Mouse (Mus musculus): Measurements from ENCODE around the gene Dhx16. TPM values are rescaled to one million over a fixed set of nuclear protein-coding genes. Genes with fewer than 3 reads are reported as not detected.

The Dhx16 gene
- polyA plus RNA-seq, 1 experiment from 2014 or later, result 56.9 TPM

DNA sequence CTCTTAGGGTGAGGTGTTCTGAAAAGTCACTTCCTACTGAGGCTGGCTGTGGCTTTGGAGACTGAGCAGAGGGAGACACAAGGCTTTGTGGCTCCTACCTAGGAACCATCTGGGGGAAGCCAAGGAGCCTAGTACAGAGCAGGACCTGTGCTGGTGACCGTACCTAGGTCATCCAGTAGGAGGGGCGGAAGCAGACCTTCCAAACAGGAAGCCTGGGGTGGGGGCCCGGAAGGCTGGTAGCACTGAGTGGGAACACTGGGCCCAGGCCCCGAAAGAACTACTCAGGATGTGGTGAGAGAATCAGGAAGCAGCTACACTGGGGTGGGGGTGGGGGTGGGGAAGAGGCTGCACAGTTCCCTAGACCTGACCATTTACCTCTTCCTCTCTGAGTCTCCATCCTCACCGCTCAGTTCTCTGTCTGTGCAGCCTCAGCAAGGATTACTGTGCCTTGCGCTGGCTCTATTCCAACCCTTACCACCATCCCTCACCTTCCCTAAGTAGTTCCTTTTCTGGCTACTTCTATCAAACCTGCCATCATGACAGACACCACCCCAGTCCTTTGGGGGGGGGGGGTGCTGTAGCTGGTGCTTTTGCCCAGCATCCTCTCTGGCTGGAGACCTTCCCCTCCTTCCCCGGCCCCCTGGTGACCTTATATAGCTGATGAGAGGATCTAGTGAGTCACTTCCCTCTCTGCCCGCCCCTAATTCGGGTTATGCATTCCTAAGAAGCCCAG, 9.3 kb upstream of the Dhx16 start:
- 0 out of 2 replicates have a peak, but pooled peaks cover 3% of the 10 kb centered on the region for H3K9me3 ChIP-seq
- H3K4me2 ChIP-seq, result peak overlapping the region; percentile 98
- 61% methylated on average over 9 of the region's 9 CpGs for WGBS
- no peaks in the 10 kb centered on the region for H3K27me3 ChIP-seq
- peaks cover 45% of the 10 kb centered on the region for H3K4me1 ChIP-seq (replicated peaks)
- H3K4me3 ChIP-seq (replicated peaks), result peak overlapping the region; percentile 67
- H3K36me3 ChIP-seq, result peaks cover 54% of the 10 kb centered on the region
- H3K27ac ChIP-seq, result peak overlapping the region; percentile 76
- no peak for ATAC-seq (ENCODE audit: insufficient number of reproducible peaks, insufficient read depth, low FRiP score, low TSS enrichment, low read depth)
- peak overlapping the region; percentile 79 for H3K9ac ChIP-seq (replicated peaks)

DNA sequence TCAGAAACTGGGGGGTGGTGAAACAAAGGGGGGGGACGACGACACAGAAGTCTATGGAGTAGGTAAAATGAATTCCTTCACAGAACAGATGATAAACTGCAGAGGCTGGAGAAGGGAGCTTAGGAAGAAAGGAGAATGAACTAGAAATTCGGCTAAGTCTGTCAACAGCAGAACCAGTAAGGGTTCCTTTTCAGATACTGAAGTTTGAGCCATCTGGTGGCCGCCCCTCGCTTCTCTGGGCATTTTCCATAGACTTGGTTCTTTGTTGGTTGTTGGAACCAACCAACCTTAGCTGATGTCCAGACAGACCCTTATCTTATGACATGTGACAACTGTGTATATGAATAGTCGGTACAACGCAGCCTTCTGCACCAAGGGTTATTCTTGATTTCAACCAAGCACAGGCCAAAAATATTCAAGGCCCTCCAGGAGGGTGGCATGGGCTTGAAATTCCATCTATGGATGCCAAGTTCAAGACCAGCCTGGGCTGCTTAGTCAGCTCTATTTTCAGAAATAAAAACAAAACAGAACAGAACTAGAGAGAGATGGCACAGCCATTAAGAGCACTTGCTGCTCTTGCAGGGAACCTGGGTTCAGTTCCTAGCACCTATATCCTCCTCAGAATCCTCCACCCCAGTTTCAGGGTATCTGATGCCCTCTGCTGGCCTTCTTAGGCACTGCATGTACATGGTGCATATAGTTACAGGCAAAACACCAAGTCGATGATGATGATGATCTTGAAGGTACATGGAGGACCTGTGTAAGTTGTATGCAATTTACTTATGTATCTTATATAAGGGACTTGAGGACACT, 8.5 kb upstream of the Dhx16 start:
- 0 out of 2 replicates have a peak, but pooled peaks cover 3% of the 10 kb centered on the region for H3K9me3 ChIP-seq
- peaks cover 59% of the 10 kb centered on the region for H3K36me3 ChIP-seq
- 88% methylated on average over 8 of the region's 8 CpGs for WGBS
- H3K4me1 ChIP-seq (replicated peaks), result peaks cover 45% of the 10 kb centered on the region
- H3K9ac ChIP-seq (replicated peaks), result peak overlapping the region; percentile 79; the same call in 1 of the 2 replicates
- ATAC-seq (ENCODE audit: insufficient number of reproducible peaks, insufficient read depth, low FRiP score, low TSS enrichment, low read depth), result no peak
- H3K4me3 ChIP-seq (replicated peaks), result peak overlapping the region; percentile 67
- H3K27ac ChIP-seq, result peak overlapping the region; percentile 76; the same call in 1 of the 2 replicates
- no peaks in the 10 kb centered on the region for H3K27me3 ChIP-seq
- H3K4me2 ChIP-seq, result peak overlapping the region; percentile 98

DNA sequence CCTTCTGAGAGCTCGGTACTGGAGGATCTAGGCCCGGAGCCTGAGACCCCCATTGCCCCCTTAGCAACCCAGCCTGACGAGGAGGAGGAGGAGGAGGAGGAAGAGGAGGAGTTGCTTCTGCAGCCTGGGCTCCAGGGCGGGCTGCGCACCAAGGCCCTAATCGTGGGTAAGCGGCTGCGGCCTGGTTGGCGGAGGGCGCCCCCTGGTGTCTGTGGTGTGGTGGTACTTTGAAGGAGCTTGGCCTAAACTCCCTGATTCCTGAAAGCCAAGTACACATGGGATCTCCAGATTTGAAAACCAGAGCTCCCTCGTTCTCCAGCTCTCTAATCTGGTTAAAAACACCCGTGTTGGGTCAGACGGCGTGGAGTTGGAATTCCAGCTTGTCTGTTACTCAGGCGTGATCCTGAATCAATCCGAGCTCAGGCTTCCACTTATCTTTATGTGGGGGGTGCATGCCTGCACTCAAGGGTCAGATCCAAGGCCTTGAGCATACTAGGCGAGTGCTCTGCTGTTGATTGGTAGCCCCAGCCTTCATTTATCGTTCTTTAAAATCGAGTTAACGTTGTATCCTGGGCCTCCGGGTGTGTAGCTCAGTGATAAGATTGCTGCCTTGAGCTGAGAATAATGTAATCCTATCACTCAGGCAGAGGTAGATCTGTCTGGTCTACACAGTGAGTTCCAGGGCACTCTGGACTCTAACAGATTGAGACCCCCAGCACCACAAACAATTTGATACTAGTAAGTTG, 5.7 kb upstream of the Dhx16 start:
- H3K4me2 ChIP-seq, result peak overlapping the region; percentile 30
- 0 out of 2 replicates have a peak, but pooled peaks cover 3% of the 10 kb centered on the region for H3K9me3 ChIP-seq
- ATAC-seq (ENCODE audit: insufficient number of reproducible peaks, insufficient read depth, low FRiP score, low TSS enrichment, low read depth), result no peak
- H3K9ac ChIP-seq (replicated peaks), result peak overlapping the region; percentile 37; the same call in 1 of the 2 replicates
- 0 out of 2 replicates have a peak overlapping the region, but pooled peaks have one; percentile 4 for H3K4me3 ChIP-seq (replicated peaks)
- peaks cover 63% of the 10 kb centered on the region for H3K36me3 ChIP-seq
- 33% methylated on average over 21 of the region's 21 CpGs for WGBS
- no peaks in the 10 kb centered on the region for H3K27me3 ChIP-seq
- H3K4me1 ChIP-seq (replicated peaks), result peaks cover 24% of the 10 kb centered on the region
- H3K27ac ChIP-seq, result no peak overlapping the region

DNA sequence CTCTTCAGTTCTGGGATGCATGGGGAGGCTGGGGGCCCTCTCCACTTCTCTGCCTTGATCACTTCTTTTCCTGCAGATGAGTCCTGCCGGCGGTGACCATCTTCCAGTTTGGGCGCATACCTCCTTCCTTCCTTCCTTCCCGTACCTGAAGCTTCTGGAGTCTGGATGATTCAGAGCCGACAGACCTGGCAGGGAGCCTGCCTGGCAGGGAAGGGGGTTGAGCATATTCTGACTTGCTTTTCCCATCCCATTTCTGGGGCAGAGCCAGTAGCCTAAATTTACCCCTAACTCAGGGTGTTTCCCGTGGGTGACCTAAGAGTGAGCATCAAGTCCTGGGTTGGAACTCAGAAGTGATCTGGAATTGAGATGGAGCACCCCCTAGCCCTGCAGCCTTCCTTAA, 4.9 kb upstream of the Dhx16 start:
- Histone ChIP-seq H3K27ac (no peak overlapping the region), H3K4me1 (replicated peaks) (peaks cover 16% of the 10 kb centered on the region), H3K36me3 (peaks cover 60% of the 10 kb centered on the region)

DNA sequence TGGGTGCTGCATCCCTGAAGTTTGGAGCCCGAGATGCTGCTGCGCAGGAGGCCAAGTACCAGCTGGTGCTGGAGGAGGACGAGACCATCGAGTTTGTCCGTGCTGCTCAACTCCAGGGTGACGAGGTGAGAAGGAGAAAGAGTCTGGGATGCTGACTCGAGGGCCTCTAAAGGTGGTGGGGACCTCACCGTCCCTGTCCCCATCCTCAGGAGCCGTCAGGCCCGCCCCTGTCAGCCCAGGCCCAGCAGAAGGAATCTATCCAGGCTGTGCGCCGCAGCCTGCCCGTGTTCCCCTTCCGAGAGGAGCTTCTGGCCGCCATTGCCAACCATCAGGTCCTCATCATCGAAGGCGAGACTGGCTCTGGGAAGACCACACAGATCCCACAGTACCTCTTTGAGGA, 3.3 kb downstream of the Dhx16 start:
- 95% methylated on average over 17 of the region's 17 CpGs for WGBS
- Histone ChIP-seq H3K9me3 (no peaks in the 10 kb centered on the region), H3K27me3 (no peaks in the 10 kb centered on the region), H3K4me3 (replicated peaks) (no peak overlapping the region), H3K4me1 (replicated peaks) (peaks cover 11% of the 10 kb centered on the region), H3K36me3 (peaks cover 69% of the 10 kb centered on the region), H3K4me2 (no peak overlapping the region), H3K27ac (no peak overlapping the region), H3K9ac (replicated peaks) (no peak overlapping the region)
- no peak for ATAC-seq (ENCODE audit: insufficient number of reproducible peaks, insufficient read depth, low FRiP score, low TSS enrichment, low read depth)

More for the DNA sequence above, 4.9 kb upstream of the Dhx16 start:
- no peaks in the 10 kb centered on the region for H3K27me3 ChIP-seq
- no peak overlapping the region for H3K4me2 ChIP-seq
- no peak overlapping the region for H3K9ac ChIP-seq (replicated peaks)
- no peak for ATAC-seq (ENCODE audit: insufficient number of reproducible peaks, insufficient read depth, low FRiP score, low TSS enrichment, low read depth)
- H3K9me3 ChIP-seq, result 0 out of 2 replicates have a peak, but pooled peaks cover 3% of the 10 kb centered on the region
- no peak overlapping the region for H3K4me3 ChIP-seq (replicated peaks)
- WGBS, result 88% methylated on average over 6 of the region's 6 CpGs

DNA sequence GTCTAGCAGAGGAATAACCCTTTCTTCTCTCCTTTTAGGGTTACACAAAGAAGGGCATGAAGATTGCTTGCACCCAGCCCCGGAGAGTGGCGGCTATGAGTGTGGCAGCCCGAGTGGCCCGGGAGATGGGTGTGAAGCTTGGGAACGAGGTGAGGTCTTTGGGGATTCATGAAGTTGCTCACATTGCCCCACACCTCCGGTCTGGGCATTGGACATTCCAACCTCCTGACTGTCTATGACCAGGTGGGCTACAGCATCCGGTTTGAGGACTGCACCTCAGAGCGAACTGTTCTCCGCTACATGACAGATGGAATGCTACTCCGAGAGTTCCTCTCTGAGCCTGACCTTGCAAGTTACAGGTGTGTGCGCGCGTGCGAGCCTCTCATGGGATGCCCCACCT, 4.2 kb downstream of the Dhx16 start:
- H3K4me3 ChIP-seq (replicated peaks), result no peak overlapping the region
- H3K27ac ChIP-seq, result no peak overlapping the region
- H3K9ac ChIP-seq (replicated peaks), result no peak overlapping the region
- WGBS, result 94% methylated on average over 14 of the region's 14 CpGs
- ATAC-seq (ENCODE audit: insufficient number of reproducible peaks, insufficient read depth, low FRiP score, low TSS enrichment, low read depth), result no peak
- H3K36me3 ChIP-seq, result peaks cover 77% of the 10 kb centered on the region
- H3K4me2 ChIP-seq, result no peak overlapping the region
- H3K9me3 ChIP-seq, result no peaks in the 10 kb centered on the region
- peaks cover 11% of the 10 kb centered on the region for H3K4me1 ChIP-seq (replicated peaks)
- H3K27me3 ChIP-seq, result no peaks in the 10 kb centered on the region

DNA sequence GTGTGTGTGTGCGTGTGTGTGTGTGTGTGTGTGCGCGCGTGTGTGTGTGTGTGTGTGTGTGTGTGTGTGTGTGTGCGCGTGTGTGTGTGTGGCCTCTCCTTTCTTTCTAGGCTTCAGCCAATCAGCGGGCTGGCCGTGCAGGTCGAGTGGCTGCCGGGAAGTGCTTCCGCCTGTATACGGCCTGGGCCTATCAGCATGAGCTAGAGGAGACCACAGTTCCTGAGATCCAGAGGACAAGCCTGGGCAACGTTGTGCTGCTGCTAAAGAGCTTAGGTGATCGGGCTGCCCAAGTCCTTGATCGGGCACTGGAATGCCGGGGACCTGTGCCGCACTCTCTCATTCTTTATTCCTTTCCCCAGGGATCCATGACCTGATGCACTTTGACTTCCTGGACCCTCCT, 8.1 kb downstream of the Dhx16 start:
- H3K4me1 ChIP-seq (replicated peaks), result no peaks in the 10 kb centered on the region
- H3K4me3 ChIP-seq (replicated peaks), result no peak overlapping the region
- H3K9me3 ChIP-seq, result no peaks in the 10 kb centered on the region
- no peak overlapping the region for H3K4me2 ChIP-seq
- WGBS, result 65% methylated on average over 13 of the region's 17 CpGs
- no peak overlapping the region for H3K9ac ChIP-seq (replicated peaks)
- H3K36me3 ChIP-seq, result peaks cover 96% of the 10 kb centered on the region
- ATAC-seq (ENCODE audit: insufficient number of reproducible peaks, insufficient read depth, low FRiP score, low TSS enrichment, low read depth), result no peak
- no peaks in the 10 kb centered on the region for H3K27me3 ChIP-seq
- H3K27ac ChIP-seq, result no peak overlapping the region

DNA sequence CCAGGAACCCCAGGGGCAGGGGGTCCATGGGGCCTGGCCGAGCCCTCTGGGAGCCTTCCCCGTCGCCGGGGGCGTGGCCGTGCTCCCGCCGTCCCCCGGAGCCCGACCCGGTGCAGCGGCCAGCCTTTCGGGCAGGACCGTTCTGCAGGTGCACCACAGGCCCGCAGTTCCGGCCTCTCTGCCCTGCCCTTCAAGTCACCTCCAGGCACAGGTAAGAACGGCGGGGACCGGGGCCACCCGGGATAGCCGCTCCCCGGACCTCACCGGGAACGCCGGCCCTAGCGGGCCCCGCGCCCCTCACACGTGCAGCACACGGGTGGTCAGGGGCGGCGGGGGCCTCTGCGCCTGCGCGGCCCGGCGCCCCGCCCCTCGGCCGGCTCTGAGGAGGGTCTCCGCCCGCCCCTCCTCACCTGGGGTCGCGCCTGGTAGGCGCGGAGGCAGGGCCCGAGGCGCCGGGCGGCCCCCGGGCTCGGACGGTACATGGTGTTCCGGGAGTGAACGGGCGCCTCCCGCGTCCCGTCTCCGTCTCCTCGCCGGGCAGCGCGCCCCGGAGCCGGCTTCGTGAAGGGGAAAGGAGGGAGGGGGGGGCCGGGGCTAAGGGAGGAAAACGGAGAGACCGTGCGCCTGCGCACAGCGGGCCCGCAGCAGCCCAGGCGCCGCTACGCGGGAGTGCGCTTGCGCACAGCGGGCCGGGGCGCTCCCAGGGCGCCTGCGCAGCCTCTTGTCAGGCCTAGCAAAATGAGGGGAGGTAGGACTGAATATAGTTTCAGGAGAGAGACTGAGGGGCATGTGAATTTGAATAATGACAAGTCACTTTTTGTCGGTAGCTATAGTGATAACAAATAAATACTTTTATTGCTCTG, 17.4 kb downstream of the Dhx16 start, which contains the start of gene 2310061I04Rik:
Gene 2310061I04Rik (minus strand): TSS at position 651 of the 863 bp plus-strand sequence.
- peaks cover 66% of the 10 kb centered on the region for H3K36me3 ChIP-seq

DNA sequence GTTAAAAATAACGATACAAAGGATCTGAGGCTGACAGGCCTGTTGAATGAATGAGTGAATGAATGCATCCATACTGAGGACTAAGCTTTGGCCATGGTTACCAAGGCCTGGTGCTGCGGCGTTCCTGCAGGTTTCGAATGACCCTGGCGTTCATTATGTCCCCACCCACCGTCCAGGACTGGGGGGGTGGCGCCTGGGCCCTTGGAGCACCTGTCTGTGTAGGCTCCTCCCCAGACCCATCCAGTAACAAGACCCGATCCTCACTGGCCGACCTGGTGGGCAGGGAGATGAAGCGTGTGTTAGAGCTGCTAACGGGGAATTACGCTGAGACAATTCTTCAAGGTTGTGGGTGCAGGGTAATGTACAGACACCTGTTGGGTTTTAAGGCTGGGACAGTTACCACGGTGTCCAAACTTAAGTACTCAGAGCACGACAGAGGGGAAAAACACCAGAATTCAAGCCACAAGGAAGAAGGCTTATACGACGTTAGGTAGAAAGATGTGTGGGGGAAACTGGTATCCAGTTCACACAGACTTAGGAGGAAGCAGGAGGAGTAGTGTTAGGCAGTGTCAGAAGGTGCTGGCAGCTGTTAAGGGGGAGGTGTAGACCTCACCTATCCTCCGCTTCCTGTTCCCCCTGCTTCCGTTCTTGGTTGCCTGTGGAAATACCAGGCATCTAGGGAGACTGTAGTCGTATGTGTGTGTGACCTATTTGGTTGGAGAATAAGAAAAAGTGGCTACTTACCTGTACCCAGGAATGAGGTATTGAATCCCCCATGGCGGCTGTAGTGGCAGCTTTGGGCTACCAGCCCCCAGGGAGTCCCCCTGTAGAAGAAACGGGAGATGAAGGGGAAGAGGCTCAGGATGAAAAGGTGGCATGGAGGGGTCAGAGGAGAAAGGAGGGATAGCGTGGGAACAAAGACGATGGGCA, 18.3 kb downstream of the Dhx16 start:
- WGBS, result 40% methylated on average over 23 of the region's 23 CpGs
- peaks cover 20% of the 10 kb centered on the region for H3K4me1 ChIP-seq (replicated peaks)
- peak overlapping the region; percentile 80 for H3K4me3 ChIP-seq (replicated peaks)
- peaks cover 67% of the 10 kb centered on the region for H3K36me3 ChIP-seq
- H3K9me3 ChIP-seq, result no peaks in the 10 kb centered on the region
- ATAC-seq (ENCODE audit: insufficient number of reproducible peaks, insufficient read depth, low FRiP score, low TSS enrichment, low read depth), result peak; percentile 39; the same call in 1 of the 2 replicates
- H3K4me2 ChIP-seq, result peak overlapping the region; percentile 99
- no peaks in the 10 kb centered on the region for H3K27me3 ChIP-seq
- H3K9ac ChIP-seq (replicated peaks), result peak overlapping the region; percentile 37; the same call in 1 of the 2 replicates
- peak overlapping the region; percentile 41; the same call in 1 of the 2 replicates for H3K27ac ChIP-seq

More for the DNA sequence above, 17.4 kb downstream of the Dhx16 start, which contains the start of gene 2310061I04Rik:
- Histone ChIP-seq H3K27ac (peak within 1 kb of the TSS; percentile 93), H3K4me1 (replicated peaks) (peaks cover 20% of the 10 kb centered on the region), H3K9me3 (no peaks in the 10 kb centered on the region), H3K27me3 (no peaks in the 10 kb centered on the region), H3K4me3 (replicated peaks) (peak within 1 kb of the TSS; percentile 80), H3K9ac (replicated peaks) (peak within 1 kb of the TSS; percentile 84), H3K4me2 (peak within 1 kb of the TSS; percentile 99)
- WGBS, result under 1% methylated on average over 86 of the region's 86 CpGs
- ATAC-seq (ENCODE audit: insufficient number of reproducible peaks, insufficient read depth, low FRiP score, low TSS enrichment, low read depth), result peak; percentile 89

Data from limb, embryonic 12.5 days (tissue).